Mouse (Mus musculus) myocyte (in vitro differentiated cells): ENCODE results near the gene Olfr710.
"Not testable (repeated sequence)": the region's sequence is repeated elsewhere in the genome, so short reads cannot be mapped to it uniquely, and the experiment has no call there.

Experiments used
- CEBPB ChIP-seq: IDR thresholded peaks from 2 replicates; pipeline ENCODE4 v1.6.1; 2011; ENCODE audit warnings: mild to moderate bottlenecking, moderate library complexity; ENCODE audit not compliant: poor library complexity, insufficient read depth, severe bottlenecking
- E2F4 ChIP-seq: IDR thresholded peaks from one replicate; pipeline ENCODE4 v1.6.1; 2011; ENCODE audit warnings: mild to moderate bottlenecking, control low read depth, moderate library complexity; ENCODE audit not compliant: insufficient read depth
- MAX ChIP-seq: IDR thresholded peaks from one replicate; pipeline ENCODE4 v1.6.1; 2011; ENCODE audit warnings: low read depth, mild to moderate bottlenecking, control low read depth
- MYOD1 ChIP-seq, 3 experiments: IDR thresholded peaks; one replicate each; pipeline ENCODE4 v1.6.1; 2011; ENCODE audit warnings: control low read depth in 2 of 3, low read depth in 2 of 3, mild to moderate bottlenecking in 2 of 3, moderate library complexity in 1 of 3; ENCODE audit not compliant: insufficient read length in 2 of 3, control insufficient read depth in 1 of 3
- POLR2A ChIP-seq: IDR thresholded peaks from one replicate; pipeline ENCODE4 v1.6.1; 2011; ENCODE audit warnings: low read depth, mild to moderate bottlenecking, control low read depth, moderate library complexity; ENCODE audit not compliant: insufficient read length
- REST ChIP-seq: IDR thresholded peaks from one replicate; pipeline ENCODE4 v1.6.1; 2011; ENCODE audit warnings: mild to moderate bottlenecking, control low read depth, moderate library complexity; ENCODE audit not compliant: insufficient read depth, insufficient read length
- TCF12 ChIP-seq: IDR thresholded peaks from one replicate; pipeline ENCODE4 v1.6.1; 2011; ENCODE audit warnings: mild to moderate bottlenecking, control low read depth; ENCODE audit not compliant: poor library complexity, insufficient read depth, severe bottlenecking

DNA sequence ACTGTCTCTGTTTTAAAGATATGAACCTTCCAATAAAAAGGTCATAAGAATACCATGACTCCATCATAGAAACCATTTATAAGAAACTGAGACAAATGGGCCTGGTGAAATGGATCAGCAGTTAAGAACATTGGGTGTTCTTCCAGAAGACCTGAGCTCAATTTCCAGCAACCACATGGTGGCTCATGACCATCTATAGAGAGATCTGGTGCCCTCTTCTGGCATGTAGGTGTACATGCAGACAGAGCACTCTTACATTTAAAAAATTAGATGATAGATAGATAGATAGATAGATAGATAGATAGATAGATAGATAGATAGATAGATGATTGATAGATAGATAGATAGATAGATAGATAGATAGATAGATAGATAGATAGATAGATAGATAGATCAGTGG is 19.4 kb upstream of the Olfr710 start:
- TF ChIP-seq TCF12; CEBPB; E2F4; POLR2A; MAX; REST; MYOD1 (IDR thresholded peaks at IDR 0.05; ENCODE audit: control insufficient read depth in 1 of 3, insufficient read length in 2 of 3, low read depth in 2 of 3): not testable (repeated sequence)
